Mouse (Mus musculus) testis, adult 2 months (tissue): ENCODE data around the gene Arv1.

Experiments used
- CTCF ChIP-seq: fragments of 200-500 bp; IDR thresholded peaks from 2 replicates; pipeline ENCODE4 v1.5.1; 2012; ENCODE audit warnings: low read depth, mild to moderate bottlenecking, inconsistent platforms, low read length, moderate library complexity; ENCODE audit not compliant: control insufficient read depth, insufficient read depth, insufficient replicate concordance
- POLR2A ChIP-seq: fragments of 200-500 bp; IDR thresholded peaks from 2 replicates; pipeline ENCODE4 v1.6.1; 2012; ENCODE audit warnings: low read depth, mild to moderate bottlenecking, inconsistent platforms, low read length, moderate library complexity; ENCODE audit not compliant: control insufficient read depth

DNA sequence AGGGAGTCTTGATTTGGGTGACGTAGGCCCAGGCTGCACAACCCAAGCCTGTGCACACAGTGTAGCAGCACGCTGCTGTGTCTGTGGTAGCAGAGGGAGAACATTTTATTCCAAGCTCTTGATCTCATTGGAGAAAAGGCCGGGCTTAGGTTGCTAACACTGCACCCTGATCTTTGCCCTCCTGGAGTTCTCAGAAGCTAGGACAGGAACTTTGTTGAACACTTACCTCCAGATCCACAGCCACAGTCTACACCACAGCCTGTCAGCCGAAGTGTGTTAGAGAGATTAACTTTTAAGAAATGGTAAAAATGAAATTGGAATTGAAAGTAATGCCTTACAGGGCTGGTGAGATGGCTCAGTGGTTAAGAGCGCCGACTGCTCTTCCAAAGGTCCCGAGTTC is 2.4 kb downstream of the Arv1 start:
- TF ChIP-seq POLR2A (no peak), CTCF (no peak)
